Mouse (Mus musculus) kidney, postnatal 36 days (tissue): Measurements from ENCODE around the gene Acsf3.

ENCODE experiments used
- DNase-seq, 2 experiments: peaks; one replicate each; pipeline ENCODE4 v3.0.0; 2021 to 2022; ENCODE audit warnings: mixed read lengths in 2 of 2

Gene Acsf3

GRCm38 (mm10) chr8:122812610-122813250, 37.4 kb downstream of the Acsf3 start:
- peak in 1 of 2 experiments; percentile 41 for DNase-seq

- no peak for DNase-seq
These were observed 39.3 kb downstream of the Acsf3 start for GRCm38 (mm10) chr8:122814608-122815007.

- no peak for DNase-seq
These were observed 41.7 kb downstream of the Acsf3 start for GRCm38 (mm10) chr8:122816965-122817364.

GRCm38 (mm10) chr8:122817724-122818496, 42.6 kb downstream of the Acsf3 start:
- DNase-seq: no peak

GRCm38 (mm10) chr8:122819776-122820175, 44.5 kb downstream of the Acsf3 start:
- DNase-seq: no peak

- no peak for DNase-seq
These were observed 49.3 kb downstream of the Acsf3 start for GRCm38 (mm10) chr8:122824571-122824970.

GRCm38 (mm10) chr8:122824986-122825385, 49.7 kb downstream of the Acsf3 start:
- peak; percentile 87 to 88 for DNase-seq

GRCm38 (mm10) chr8:122825408-122825807, 50.1 kb downstream of the Acsf3 start:
- no peak for DNase-seq

- no peak for DNase-seq
These were observed 54.1 kb downstream of the Acsf3 start for GRCm38 (mm10) chr8:122829396-122829795.

GRCm38 (mm10) chr8:122830349-122831061, 55.2 kb downstream of the Acsf3 start:
- DNase-seq: peak; percentile 88 to 96

- peak in 1 of 2 experiments; percentile 61 for DNase-seq
These were observed 59.1 kb downstream of the Acsf3 start for GRCm38 (mm10) chr8:122834416-122834815.

GRCm38 (mm10) chr8:122834971-122835370, 59.7 kb downstream of the Acsf3 start:
- peak; percentile 70 to 88 for DNase-seq

GRCm38 (mm10) chr8:122836199-122836598, 60.9 kb downstream of the Acsf3 start:
- no peak for DNase-seq

GRCm38 (mm10) chr8:122836696-122837095, 61.4 kb downstream of the Acsf3 start:
- DNase-seq: no peak

- DNase-seq: no peak
These were observed 68.9 kb downstream of the Acsf3 start for GRCm38 (mm10) chr8:122844161-122844560.

GRCm38 (mm10) chr8:122845662-122846061, 70.4 kb downstream of the Acsf3 start:
- DNase-seq: peak in 1 of 2 experiments; percentile 32

- DNase-seq: peak; percentile 29 to 56
These were observed 72.7 kb downstream of the Acsf3 start, which contains the start of gene Cdh15 for GRCm38 (mm10) chr8:122847829-122848561. Gene Cdh15 (plus strand): TSS chr8:122847966.

- DNase-seq: no peak
These were observed 74.0 kb downstream of the Acsf3 start for GRCm38 (mm10) chr8:122849152-122849910.

- DNase-seq: no peak
These were observed 75.5 kb downstream of the Acsf3 start for GRCm38 (mm10) chr8:122850641-122851240.

- no peak for DNase-seq
These were observed 76.6 kb downstream of the Acsf3 start for GRCm38 (mm10) chr8:122851692-122852545.

- no peak for DNase-seq
These were observed 77.2 kb downstream of the Acsf3 start for GRCm38 (mm10) chr8:122852546-122852905.
